Mouse (Mus musculus) liver, adult 2 months (tissue): ENCODE data around the gene Hist1h4h. TPM values are rescaled to one million over a fixed set of nuclear protein-coding genes. Genes with fewer than 3 reads are reported as not detected.
"Not testable (repeated sequence)": the region's sequence is repeated elsewhere in the genome, so short reads cannot be mapped to it uniquely, and the experiment has no call there.

Experiments
- DNase-seq: peaks from one replicate; pipeline ENCODE4 v3.0.0-alpha.2; 2011; ENCODE audit warnings: low read depth, low spot score; ENCODE audit errors: extremely low read depth
- H3K27ac ChIP-seq: fragments of 200-500 bp; replicated peaks from 2 replicates; pipeline ENCODE4 v1.5.1; 2012; ENCODE audit warnings: low read depth, mild to moderate bottlenecking, control low read depth, inconsistent platforms, low read length; ENCODE audit not compliant: insufficient read depth
- H3K27me3 ChIP-seq: fragments of 200-500 bp; 2 replicates; pipeline ENCODE4 v1.6.1; 2012; ENCODE audit warnings: mild to moderate bottlenecking, moderate library complexity, low read length, inconsistent platforms; ENCODE audit not compliant: control insufficient read depth, insufficient read depth
- H3K36me3 ChIP-seq: fragments of 200-500 bp; 2 replicates; pipeline ENCODE4 v1.6.1; 2012; ENCODE audit warnings: low read length, inconsistent platforms; ENCODE audit not compliant: control insufficient read depth, insufficient read depth
- H3K4me1 ChIP-seq: fragments of 200-500 bp; 2 replicates; pipeline ENCODE4 v1.6.1; 2011; ENCODE audit warnings: low read length; ENCODE audit not compliant: control insufficient read depth, insufficient read depth
- H3K4me3 ChIP-seq: fragments of 200-500 bp; 2 replicates; pipeline ENCODE4 v1.5.1; 2011; ENCODE audit warnings: low read depth, mild to moderate bottlenecking, control low read depth, low read length, moderate library complexity; ENCODE audit not compliant: insufficient read depth
- H3K79me2 ChIP-seq: fragments of 200-500 bp; 2 replicates; pipeline ENCODE4 v1.6.1; 2012; ENCODE audit warnings: inconsistent platforms, mild to moderate bottlenecking, low read length, moderate library complexity; ENCODE audit not compliant: control insufficient read depth, insufficient read depth
- H3K9ac ChIP-seq: fragments of 200-500 bp; 2 replicates; pipeline ENCODE4 v1.6.1; 2012; ENCODE audit warnings: low read depth, mild to moderate bottlenecking, control low read depth, inconsistent platforms, low read length
- CTCF ChIP-seq: fragments of 200-500 bp; IDR thresholded peaks from 2 replicates; pipeline ENCODE4 v1.5.1; 2011; ENCODE audit warnings: low read depth, low read length, control low read depth
- POLR2A ChIP-seq: fragments of 200-500 bp; IDR thresholded peaks from 2 replicates; pipeline ENCODE4 v1.6.1; 2011; ENCODE audit warnings: low read length, control low read depth; ENCODE audit not compliant: insufficient read depth; ENCODE audit errors: extremely low read depth
- WGBS: fragments of 180-500 bp; shearing (Covaris S2); methylation state at CpG from one replicate; pipeline ENCODE4 v1.1.7; 2018; 5-methylcytosine and 5-hydroxymethylcytosine counted together
- polyA plus RNA-seq: library from polyadenylated mRNA; depleted of rRNA; stranded (reverse); fragments of >200 nt; gene quantifications from 2 replicates; pipeline ENCODE4 v1.2.3, GENCODE M21; 2012
- total RNA-seq: library from RNA; depleted of rRNA; stranded (reverse); fragments of >200 nt; gene quantifications from 2 replicates; pipeline ENCODE4 v1.2.3, GENCODE M21; 2014

Gene Hist1h4h
- total and polyA plus RNA-seq, 2 experiments, result 8.5 to 706 TPM

GRCm38 (mm10) chr13:23541497-23541896 is 10.6 kb downstream of the Hist1h4h start:
- TF ChIP-seq CTCF, result no peak
- H3K79me2 ChIP-seq, result no peaks in the 10 kb centered on the region
- 91% methylated on average over 3 of the region's 3 CpGs for WGBS
- no peak overlapping the region for H3K27ac ChIP-seq
- no peaks in the 10 kb centered on the region for H3K27me3 ChIP-seq
- DNase-seq, result no peak
- H3K4me1 ChIP-seq, result peaks cover 1% of the 10 kb centered on the region; the same call in 1 of the 2 replicates
- H3K4me3 ChIP-seq, result no peak overlapping the region
- H3K9ac ChIP-seq, result no peak overlapping the region
- H3K36me3 ChIP-seq, result no peaks in the 10 kb centered on the region

- DNase-seq, result not testable (repeated sequence)
- 33% methylated on average over 3 of the region's 3 CpGs for WGBS
Measured at GRCm38 (mm10) chr13:23542225-23542980, 11.6 kb downstream of the Hist1h4h start.

GRCm38 (mm10) chr13:23542999-23543607 is 12.3 kb downstream of the Hist1h4h start, which contains the start of gene Hist1h2bh:
Hist1h2bh (minus strand) TSS chr13:23543392.
- not testable (repeated sequence) for H3K27me3 ChIP-seq, H3K79me2 ChIP-seq, H3K36me3 ChIP-seq, H3K4me1 ChIP-seq
- Histone ChIP-seq H3K27ac (peak within 1 kb of the TSS; percentile 42), H3K9ac (peak within 1 kb of the TSS; percentile 73), H3K4me3 (peak within 1 kb of the TSS; percentile 69)
- DNase-seq, result peak; percentile 99
- WGBS, result under 1% methylated on average over 42 of the region's 42 CpGs
- TF ChIP-seq POLR2A, result 0 out of 2 replicates have a peak, but pooled peaks have one; percentile 28

More at GRCm38 (mm10) chr13:23542225-23542980, 11.6 kb downstream of the Hist1h4h start:
- not testable (repeated sequence) for H3K4me1 ChIP-seq, H3K36me3 ChIP-seq, H3K27me3 ChIP-seq, H3K27ac ChIP-seq, H3K9ac ChIP-seq, H3K79me2 ChIP-seq
- peak overlapping the region; percentile 69; the same call in 1 of the 2 replicates for H3K4me3 ChIP-seq

DNA sequence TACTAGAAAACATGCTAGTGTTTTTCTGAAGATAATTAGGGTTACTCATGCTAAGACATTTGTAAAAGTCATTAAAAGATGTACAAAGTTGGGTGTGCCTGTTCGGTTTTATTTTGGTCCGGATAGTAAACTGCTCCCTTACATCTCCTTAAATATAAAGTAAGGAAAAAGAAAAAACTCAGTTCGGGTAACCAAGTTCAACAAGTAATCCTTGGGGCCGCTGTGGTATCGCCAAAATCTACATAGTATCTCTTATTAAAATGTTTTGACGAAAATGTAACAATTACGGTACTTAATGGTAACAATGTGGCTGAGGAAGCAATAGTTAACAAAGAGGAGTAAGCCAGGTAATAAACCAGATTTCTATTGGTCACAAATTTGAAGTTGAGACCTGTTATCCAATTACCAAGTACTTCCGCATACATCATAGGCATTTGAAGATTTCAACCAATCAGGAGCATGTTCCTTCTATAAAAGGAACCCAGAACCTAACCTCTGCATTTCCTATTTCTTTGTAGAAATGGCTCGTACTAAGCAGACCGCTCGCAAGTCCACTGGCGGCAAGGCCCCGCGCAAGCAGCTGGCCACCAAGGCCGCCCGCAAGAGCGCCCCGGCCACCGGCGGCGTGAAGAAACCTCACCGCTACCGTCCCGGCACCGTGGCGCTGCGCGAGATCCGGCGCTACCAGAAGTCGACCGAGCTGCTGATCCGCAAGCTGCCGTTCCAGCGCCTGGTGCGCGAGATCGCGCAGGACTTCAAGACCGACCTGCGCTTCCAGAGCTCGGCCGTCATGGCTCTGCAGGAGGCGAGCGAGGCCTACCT is 13.3 kb downstream of the Hist1h4h start, which contains the start of gene Hist1h3f:
TSS of gene Hist1h3f (plus strand) at position 88 of the 822 bp plus-strand sequence.
- DNase-seq, result peak; percentile 97
- Histone ChIP-seq H3K79me2 (no peaks in the 10 kb centered on the region), H3K27ac (peak within 1 kb of the TSS; percentile 42), H3K4me1 (peaks cover 1% of the 10 kb centered on the region; the same call in 1 of the 2 replicates), H3K9ac (peak within 1 kb of the TSS; percentile 73), H3K27me3 (no peaks in the 10 kb centered on the region), H3K4me3 (peak within 1 kb of the TSS; percentile 72), H3K36me3 (no peaks in the 10 kb centered on the region)
- WGBS, result under 1% methylated on average over 34 of the region's 45 CpGs
- TF ChIP-seq POLR2A (peak; percentile 81), CTCF (no peak)

- H3K27ac ChIP-seq, H3K27me3 ChIP-seq, H3K79me2 ChIP-seq, H3K36me3 ChIP-seq, H3K4me1 ChIP-seq, DNase-seq: not testable (repeated sequence)
- peak overlapping the region; percentile 72 for H3K4me3 ChIP-seq
- H3K9ac ChIP-seq, result 0 out of 2 replicates have a peak overlapping the region, but pooled peaks have one; percentile 54
- 0% methylated on average over 11 of the region's 14 CpGs for WGBS
Measured at GRCm38 (mm10) chr13:23544787-23545120, 13.9 kb downstream of the Hist1h4h start.
